Mouse (Mus musculus): ENCODE measurements around the gene Gas1.

DNA sequence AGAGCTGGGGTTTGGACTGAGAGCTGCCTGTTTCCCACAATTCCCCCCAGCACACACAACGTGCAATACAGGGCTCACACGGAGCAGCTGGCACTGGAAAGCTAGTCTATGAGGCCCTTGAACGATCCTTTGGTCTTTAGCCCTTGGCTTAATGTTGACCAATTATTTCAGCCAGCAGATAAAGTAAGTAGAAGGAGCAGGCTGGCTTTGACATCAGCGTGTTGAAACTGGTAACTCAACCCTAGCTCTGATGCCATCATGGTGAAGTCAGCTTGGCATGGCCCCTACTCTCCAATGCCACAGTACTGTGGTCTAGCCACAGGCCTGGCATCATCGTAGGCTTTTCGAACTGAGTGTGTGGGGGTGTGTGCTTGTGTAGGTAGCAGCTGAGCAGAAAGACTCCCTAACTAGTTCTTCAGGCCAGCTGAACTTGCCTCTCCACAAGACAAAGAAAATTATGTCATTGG is 30.0 kb upstream of the Gas1 start:
- TF ChIP-seq CTCF (IDR thresholded peaks at IDR 0.05; ENCODE audit: low read depth, low read length) (no peak), POLR2A (IDR thresholded peaks at IDR 0.05; ENCODE audit: borderline replicate concordance, low read depth, low read length) (no peak)
